Mouse (Mus musculus): ENCODE data around the gene Lrrc56.

The Lrrc56 gene

GRCm38 (mm10) chr7:141193948-141194347 is at the start of gene Lrrc56, which contains the start of gene Hras:
Gene Lrrc56, plus strand, starts transcription at chr7:141194157.
Gene Hras, minus strand, starts transcription at chr7:141194005.
- DNase-seq (ENCODE audit: low spot score): peak; percentile 97

GRCm38 (mm10) chr7:141144650-141145049 is 49.3 kb upstream of the Lrrc56 start:
- DNase-seq (ENCODE audit: low spot score): no peak

- no peak for DNase-seq (ENCODE audit: low spot score)
Observed at GRCm38 (mm10) chr7:141145403-141145802, 48.6 kb upstream of the Lrrc56 start.

- no peak for DNase-seq (ENCODE audit: low spot score)
Observed at GRCm38 (mm10) chr7:141146043-141146595, 47.8 kb upstream of the Lrrc56 start.

DNA sequence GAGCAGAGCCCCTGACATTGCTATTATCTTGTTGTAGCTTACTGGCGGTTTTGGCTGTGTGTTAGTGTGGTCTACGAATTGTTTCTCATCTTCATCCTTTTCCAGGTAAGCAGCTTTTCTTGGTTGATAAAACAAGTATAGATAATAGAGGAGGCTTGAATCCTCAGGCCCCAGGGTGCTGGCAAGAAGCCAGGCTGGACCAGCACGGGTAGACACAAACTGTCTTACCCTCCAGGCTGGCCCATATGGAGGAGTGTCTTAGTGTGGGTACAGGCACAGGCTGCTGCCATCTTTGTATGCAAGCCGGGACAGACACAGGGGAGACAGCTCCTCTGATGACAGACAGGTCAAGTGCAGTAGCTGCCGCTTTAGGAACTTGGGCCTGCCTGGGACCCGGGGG is 46.9 kb upstream of the Lrrc56 start:
- no peak for DNase-seq (ENCODE audit: low spot score)

- no peak for DNase-seq (ENCODE audit: low spot score)
Observed at GRCm38 (mm10) chr7:141148639-141149038, 45.3 kb upstream of the Lrrc56 start.

DNA sequence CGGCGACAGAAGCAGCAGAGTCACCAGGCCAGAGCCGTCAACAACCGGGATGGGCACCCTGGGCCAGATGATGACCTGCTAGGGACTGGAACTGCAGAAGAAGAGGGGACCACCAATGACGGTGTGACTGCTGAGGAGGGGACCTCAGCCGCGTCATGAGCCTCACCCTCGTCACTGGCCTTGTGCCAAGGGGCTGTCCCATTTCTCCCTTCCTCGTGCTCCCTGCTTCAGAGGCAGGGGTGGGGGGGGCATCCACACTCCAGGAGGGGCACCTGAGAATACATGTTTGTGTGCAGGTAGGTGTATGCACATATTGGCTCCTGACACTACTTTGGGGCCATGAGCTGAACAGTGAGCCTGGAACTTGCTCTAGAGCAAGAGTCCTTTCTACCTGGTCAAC is 38.6 kb upstream of the Lrrc56 start:
- DNase-seq (ENCODE audit: low spot score): no peak

DNA sequence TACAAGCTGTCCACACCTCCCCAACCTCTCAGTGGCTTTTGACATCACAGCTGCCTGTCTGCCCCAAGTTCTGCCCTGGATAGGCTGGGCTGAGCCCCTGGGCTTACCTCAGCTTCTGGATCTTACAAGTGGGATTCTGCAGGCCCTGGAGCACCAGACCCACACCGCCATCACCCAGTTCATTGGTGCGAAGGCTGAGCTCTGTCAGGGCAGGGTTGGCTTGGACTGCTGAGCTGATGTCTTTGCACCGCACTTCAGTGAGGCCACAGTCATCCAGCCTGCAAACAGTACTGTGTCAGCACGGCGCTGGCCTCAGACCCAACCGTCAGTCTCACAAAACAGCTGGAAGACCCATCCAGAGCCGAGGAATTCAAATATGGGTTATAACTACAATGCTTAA is 29.6 kb upstream of the Lrrc56 start:
- no peak for DNase-seq (ENCODE audit: low spot score)

GRCm38 (mm10) chr7:141164850-141165249 is 29.1 kb upstream of the Lrrc56 start:
- DNase-seq (ENCODE audit: low spot score): no peak

- peak; percentile 84 for DNase-seq (ENCODE audit: low spot score)
Observed at GRCm38 (mm10) chr7:141167901-141168517, 25.9 kb upstream of the Lrrc56 start.

DNA sequence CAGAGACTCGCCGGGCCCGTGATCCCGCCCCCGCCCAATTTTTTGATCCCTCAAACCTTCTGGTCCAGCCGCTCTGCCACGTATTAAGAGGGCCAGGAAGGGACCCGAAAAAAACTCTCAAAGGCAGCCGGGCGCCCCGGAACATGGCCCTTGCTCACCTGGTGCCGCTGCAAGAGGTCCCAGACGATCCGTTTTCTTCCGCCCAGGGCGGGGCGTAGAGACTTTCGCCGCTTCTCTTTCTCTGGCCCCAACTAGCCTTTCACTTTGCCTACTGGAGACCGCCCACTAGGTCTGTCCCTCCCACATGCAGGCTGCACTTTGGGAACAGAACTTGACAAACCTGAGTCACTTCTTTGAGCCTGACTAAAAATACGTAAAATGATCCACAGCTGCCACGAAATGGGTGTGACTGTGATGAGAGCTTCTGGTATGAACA is 25.4 kb upstream of the Lrrc56 start:
- DNase-seq (ENCODE audit: low spot score): peak; percentile 69

GRCm38 (mm10) chr7:141169300-141169699 is 24.7 kb upstream of the Lrrc56 start:
- DNase-seq (ENCODE audit: low spot score): no peak

- no peak for DNase-seq (ENCODE audit: low spot score)
Observed at GRCm38 (mm10) chr7:141169866-141170265, 24.1 kb upstream of the Lrrc56 start.

GRCm38 (mm10) chr7:141172116-141173006 is 21.6 kb upstream of the Lrrc56 start, which contains the start of gene Rnh1:
Gene Rnh1, minus strand, starts transcription at chr7:141172857.
- peak; percentile 92 for DNase-seq (ENCODE audit: low spot score)

DNA sequence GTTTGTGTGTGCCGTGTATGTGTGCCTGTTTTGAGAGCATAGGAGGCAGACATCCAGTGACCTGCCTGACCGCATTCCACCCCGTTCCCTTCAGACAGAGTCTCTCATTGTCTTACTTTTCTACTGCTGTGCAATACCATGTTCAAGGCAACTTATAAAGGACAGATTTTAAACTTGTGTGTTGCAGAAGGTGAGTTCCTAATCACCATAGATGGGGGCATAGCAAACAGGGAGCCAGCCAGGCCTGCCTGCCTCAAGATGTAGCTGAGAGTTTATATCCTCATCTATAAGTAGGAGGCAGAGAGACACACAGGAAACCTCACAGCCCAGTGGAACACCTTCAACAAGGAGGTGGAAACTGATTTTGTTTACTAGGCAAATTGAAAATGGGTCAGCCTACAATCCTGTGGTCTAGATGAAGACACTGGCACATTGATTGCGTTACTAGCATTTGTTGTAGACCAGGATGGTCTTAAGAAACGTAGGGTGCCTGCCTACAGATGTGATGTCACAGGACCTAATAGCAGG is 20.6 kb upstream of the Lrrc56 start:
- no peak for DNase-seq (ENCODE audit: low spot score)

GRCm38 (mm10) chr7:141175068-141175467 is 18.9 kb upstream of the Lrrc56 start:
- no peak for DNase-seq (ENCODE audit: low spot score)

- peak; percentile 76 for DNase-seq (ENCODE audit: low spot score)
Observed at GRCm38 (mm10) chr7:141176173-141176572, 17.8 kb upstream of the Lrrc56 start.

- no peak for DNase-seq (ENCODE audit: low spot score)
Observed at GRCm38 (mm10) chr7:141188194-141188593, 5.8 kb upstream of the Lrrc56 start.

DNA sequence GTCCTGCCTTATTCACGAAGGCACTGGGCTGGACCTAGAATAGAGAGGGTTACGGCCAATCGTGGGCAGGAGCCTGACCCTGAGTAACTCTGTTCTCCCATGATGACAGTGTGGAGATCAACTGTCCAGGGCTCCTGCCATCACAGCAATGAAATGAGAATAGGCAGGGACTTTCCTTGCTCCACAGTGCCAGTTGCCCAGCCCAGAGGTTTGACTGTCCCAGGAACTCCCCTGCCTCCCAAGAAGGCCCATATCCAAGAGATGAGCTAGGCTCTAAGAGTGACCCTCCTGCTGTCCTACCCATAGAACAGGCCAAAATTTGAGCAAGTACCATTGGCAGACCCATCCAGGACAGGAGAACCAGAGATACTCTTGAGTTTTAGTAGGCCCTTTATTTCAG is 5.2 kb upstream of the Lrrc56 start:
- no peak for DNase-seq (ENCODE audit: low spot score)

GRCm38 (mm10) chr7:141190220-141190619 is 3.7 kb upstream of the Lrrc56 start:
- DNase-seq (ENCODE audit: low spot score): no peak

DNA sequence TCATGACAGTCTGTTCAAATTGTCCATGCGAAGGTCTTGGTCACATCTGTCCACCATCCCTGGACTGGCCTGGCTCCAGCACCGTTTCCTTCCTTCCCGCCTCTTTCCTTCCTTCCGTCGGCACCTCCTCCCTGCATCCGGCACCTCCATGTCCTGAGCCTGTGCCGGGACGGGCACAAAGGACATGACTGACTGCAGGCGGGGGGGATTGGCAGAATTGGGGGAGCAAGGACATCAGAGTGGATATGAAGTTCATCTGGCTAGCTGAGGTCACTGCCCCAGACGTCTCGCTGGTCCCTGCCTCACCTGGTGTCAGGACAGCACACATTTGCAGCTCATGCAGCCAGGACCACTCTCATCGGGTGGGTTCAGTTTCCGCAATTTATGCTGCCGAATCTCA is 2.9 kb upstream of the Lrrc56 start:
- no peak for DNase-seq (ENCODE audit: low spot score)

DNA sequence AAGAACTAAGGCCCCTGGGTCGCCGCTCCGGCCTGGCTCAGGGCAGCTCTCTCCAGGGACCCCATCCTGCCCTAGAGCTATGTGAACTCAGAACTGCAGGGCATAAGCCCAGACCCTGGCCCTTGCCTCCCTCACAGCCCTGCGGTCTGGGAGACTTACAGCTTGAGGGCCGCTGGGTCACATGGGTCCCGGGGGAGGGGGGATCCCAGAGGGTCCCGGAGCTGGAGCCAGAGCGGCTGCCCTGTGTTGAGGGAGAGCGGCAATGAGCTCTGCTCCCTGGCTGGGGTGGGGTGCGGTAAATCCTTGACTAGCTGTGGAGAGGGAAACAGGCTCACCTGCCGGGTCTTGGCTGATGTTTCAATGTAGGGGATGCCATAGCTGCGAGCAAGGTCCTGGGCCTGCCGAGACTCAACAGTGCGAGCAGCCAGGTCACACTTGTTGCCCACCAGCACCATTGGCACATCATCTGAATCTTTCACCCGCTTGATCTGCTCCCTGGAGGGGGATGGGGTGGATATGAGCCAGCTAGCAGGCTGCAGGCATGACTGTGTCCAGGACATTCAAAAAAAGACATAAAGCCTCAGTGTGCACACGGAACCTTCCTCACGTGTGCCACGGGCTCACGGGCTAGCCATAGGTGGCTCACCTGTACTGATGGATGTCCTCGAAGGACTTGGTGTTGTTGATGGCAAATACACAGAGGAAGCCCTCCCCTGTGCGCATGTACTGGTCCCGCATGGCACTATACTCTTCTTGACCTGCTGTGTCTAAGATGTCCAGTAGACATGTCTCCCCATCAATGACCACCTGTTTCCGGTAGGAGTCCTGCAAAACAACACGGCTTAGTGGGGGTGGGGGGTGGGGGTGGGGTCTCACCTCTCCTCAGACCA is 1.9 kb upstream of the Lrrc56 start:
- peak; percentile 26 for DNase-seq (ENCODE audit: low spot score)
